Mouse (Mus musculus) adrenal gland, adult (tissue): ENCODE results near the gene Ccn6.

Experiments used
- DNase-seq, 2 experiments: peaks; one replicate each; pipeline ENCODE4 v3.0.0; 2022 to 2023; ENCODE audit warnings: low spot score in 1 of 2; ENCODE audit not compliant: inconsistent age in 2 of 2

Gene Ccn6

DNA sequence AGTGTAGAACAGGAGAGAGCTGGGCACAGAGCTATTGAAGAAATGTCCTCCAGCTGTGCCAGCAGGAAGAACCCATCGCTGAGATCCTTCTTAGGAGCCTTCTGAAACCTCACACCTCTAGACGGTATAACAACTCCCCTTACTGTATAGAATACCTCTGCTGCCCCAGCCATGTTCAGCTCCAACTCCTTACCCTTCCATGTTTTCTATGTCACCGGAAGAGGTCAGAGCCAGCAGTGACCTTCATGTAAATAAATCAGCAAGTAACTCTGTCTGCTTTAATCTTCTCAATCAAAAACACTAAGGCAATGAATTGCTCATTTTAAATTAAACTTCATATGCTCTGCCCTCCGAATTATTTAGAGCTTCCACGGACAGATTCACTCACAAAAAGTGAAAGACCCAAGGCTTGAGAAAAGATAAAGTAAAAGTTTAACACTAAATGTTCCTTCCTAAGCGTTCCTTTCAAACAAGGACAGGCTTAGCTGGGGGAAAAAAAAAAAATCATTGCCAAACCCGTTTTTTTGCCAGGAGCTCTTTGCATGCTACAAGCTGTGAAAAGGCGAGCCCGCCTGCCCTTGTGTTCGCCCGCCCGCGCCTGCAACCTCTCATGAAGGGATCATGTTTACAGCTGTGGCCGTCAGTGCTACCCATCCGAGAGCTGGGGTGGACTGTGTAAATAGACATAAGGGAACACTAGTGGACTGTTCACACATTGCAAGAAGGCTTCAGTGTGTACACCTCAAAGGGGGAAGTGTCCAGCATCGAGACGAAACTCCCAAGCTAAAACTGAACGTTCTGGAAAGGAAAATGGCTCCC lies 719 bp downstream of the Ccn6 start:
- DNase-seq: peak; percentile 21 to 82

DNA sequence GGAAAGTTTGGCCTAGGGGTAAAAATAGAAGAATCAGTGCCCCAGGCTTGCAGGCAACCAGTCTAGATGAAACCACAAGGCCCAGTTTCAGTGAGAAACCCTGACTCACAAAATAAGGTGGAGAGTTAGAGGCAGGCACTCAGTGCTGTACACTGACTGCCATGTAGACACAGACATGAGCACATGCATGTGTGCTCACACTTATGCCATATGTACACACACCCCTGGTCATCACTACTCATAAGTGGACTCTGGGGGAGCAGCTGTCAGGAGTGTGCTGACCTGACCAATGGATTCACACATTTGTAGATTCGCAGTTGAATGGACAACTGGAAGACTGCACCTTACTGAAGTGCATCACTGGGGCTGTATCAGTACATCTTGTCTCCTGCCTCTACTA lies 2.2 kb downstream of the Ccn6 start:
- DNase-seq: no peak

DNA sequence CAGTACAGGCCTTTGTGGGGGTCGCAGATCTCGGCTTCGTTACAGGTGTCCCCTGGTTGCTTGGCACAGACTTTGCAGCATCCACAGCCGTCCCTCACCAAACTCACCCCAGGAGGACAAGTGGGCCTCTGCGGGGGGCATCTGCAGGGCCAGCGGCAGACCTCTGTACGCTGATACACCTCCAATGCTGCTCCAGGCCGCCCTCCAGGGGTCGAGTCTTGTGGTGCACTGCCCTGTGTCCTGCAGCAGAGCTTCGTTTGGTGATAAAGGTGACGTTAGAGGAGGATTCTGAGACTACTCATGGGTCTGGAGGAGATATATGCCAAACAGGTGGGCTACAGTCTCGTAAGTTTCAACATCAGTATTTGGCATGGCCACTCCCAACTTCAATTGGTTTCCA lies 5.3 kb downstream of the Ccn6 start:
- DNase-seq: no peak

DNA sequence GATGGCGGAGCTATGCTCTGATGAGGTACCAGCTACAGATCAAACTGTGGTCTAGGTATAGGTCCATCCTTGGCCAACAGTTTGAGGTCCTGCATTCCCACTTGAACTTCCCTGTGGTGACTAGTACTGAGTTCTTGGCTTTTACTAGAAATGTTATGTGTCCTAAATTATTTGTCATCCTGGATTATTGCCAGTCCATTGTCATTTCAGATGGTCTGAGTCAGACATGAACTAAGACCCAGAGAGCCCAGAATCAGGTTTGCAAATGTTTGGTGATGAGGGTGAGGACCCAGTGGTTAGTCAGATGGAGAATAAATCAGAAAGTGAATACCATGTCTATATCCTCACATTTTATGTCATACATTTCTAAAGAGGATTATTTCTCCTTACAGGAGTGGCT lies 6.3 kb downstream of the Ccn6 start:
- no peak for DNase-seq

DNA sequence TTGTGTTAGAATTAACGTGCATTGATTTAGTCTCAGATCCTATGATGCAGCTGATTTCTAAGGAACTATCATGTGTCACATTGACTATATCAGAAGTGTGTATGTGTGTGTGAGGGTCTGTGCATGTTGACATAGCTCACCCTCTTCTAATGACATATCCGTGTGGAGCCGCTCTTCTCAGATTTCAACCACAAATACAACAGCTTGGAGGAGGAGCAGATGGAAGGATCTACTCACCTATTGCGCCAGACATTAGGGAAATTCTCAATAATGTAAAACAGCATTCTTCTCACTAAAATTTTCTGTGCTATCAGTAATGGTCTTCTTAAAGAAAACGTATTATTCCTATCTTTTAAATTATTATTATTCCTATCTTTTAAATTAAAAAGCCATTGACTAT lies 6.9 kb downstream of the Ccn6 start:
- DNase-seq: no peak

GRCm38 (mm10) chr10:39142216-39142615 lies 21.4 kb downstream of the Ccn6 start:
- peak in 1 of 2 experiments; percentile 8 for DNase-seq

DNA sequence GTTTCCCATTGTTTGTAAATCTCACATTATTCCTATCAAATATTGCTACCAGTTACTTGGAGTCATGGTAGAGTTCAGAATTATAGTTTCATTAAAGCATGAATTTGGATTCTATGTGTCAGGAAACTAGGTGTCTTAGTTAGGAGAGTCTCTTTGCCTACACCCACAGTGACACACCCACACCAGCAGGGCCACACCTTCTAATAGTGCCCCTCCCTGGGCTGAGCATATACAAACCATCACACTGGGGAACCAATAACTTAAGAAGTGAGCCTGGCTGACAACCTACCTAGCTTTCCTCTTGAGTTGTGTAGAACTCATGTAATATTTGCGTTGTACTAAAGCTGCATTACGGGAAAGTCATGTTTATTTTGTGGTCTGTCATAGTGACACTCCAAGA lies 22.2 kb downstream of the Ccn6 start:
- DNase-seq: peak in 1 of 2 experiments; percentile 10

DNA sequence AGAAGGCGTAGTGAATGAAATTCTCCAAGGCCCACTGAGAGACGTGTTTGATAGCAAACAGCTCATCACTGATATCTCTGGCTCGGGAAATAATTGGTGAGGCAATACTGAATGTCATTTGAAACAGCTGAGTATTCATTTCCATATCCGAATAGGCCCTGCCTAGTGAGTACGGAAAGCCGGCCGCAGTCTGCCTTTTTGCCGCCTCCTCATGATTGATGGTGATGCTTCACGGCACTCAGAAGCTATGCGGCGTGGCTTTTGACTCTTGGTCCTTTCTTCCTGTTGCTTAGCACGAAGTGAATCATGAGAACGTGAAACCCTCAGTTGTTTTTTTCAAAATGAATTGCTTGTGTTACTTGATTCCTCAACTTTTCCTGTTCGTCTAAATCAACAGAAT lies 22.8 kb downstream of the Ccn6 start:
- peak in 1 of 2 experiments; percentile 12 for DNase-seq

GRCm38 (mm10) chr10:39138761-39139160 lies 24.8 kb downstream of the Ccn6 start:
- DNase-seq: peak in 1 of 2 experiments; percentile 10

GRCm38 (mm10) chr10:39137766-39138165 lies 25.8 kb downstream of the Ccn6 start:
- no peak for DNase-seq

DNA sequence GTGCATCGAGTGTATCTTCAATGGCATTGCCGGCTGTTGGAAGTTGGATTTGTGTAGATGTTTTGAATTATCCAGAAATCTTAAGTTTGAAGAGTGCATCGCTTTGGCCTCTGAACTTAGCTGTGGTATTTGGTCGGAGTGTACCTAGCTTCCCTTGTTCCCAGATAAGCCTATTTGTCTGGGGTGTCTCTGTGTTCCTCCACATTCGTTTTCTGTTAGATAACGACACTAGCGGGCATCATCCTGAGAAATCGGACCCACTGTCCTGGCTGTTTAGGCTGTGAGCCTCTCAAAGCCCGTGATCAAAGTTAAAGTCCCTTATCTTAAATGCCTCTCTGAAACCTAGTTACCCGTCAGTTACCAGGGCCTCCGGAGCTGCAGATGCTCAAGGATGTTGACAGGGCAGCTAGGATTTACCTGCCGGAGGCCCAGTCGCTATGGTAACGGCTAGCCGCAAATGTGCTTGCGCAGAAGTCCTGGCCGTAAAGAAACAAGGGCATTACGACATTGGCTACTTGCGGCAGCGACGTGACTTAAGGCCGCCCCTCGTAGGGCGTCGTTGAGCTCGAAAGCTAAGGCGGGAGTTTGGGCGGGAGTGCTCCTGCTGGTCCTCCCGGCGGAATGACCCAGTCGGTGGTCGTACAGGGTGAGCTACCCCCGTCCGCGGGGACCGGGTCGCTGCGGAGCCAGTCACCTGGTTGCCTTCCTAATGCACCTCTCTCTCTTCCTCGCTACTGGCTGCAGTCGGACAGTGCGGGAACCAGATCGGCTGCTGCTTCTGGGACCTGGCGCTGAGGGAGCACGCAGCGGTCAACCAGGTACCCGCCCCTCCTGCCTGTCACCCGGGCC lies 29.9 kb downstream of the Ccn6 start, which contains the start of the genes Fam229b and Tube1:
Gene Fam229b (minus strand): TSS at position 453 of the 849 bp plus-strand sequence.
Gene Tube1 (plus strand): TSS at position 515 of the 849 bp plus-strand sequence.
- peak; percentile 92 to 97 for DNase-seq

DNA sequence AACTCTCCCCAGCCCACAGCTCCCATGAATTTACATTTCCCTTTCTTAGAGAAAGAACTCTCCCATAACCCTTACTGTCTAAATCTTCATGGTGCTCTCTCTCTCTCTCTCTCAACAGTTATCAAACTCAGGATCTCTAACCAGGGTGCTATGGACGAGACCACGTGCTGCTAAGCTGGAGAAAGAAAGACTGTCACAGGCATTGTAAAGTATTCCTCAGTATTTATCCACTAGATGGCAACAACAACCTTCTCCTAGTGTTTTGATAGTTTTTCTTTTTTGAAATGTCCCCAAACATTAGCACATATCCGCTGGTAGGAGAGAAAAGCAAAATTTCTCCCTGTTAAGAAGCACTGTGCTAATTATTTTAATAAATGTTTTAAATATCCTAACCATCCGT lies 42.2 kb downstream of the Ccn6 start:
- peak in 1 of 2 experiments; percentile 16 for DNase-seq

GRCm38 (mm10) chr10:39109489-39109874 lies 54.1 kb downstream of the Ccn6 start:
- DNase-seq: no peak

- no peak for DNase-seq
Measured at GRCm38 (mm10) chr10:39108837-39109488, 54.6 kb downstream of the Ccn6 start.

DNA sequence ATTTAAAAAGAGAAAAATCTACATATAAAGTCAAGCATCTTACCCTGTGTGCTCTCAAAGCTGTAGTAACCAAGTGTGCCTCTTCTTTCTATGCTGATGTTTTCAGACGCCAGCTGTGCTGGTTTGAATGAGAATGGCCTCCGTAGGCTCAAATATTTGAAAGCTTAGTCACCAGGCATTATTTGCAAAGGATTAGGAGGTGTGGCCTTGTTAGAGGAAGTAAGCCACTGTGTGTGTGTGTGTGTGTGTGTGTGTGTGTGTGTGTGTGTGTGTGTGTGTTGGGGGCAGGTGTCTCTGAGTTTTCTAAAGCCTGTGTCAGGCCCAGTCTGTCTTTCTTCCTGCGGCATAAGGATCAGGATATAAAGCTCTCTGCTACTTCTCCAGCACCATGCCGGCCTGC lies 56.7 kb downstream of the Ccn6 start:
- DNase-seq: no peak

GRCm38 (mm10) chr10:39106413-39106812 lies 57.2 kb downstream of the Ccn6 start:
- no peak for DNase-seq

DNA sequence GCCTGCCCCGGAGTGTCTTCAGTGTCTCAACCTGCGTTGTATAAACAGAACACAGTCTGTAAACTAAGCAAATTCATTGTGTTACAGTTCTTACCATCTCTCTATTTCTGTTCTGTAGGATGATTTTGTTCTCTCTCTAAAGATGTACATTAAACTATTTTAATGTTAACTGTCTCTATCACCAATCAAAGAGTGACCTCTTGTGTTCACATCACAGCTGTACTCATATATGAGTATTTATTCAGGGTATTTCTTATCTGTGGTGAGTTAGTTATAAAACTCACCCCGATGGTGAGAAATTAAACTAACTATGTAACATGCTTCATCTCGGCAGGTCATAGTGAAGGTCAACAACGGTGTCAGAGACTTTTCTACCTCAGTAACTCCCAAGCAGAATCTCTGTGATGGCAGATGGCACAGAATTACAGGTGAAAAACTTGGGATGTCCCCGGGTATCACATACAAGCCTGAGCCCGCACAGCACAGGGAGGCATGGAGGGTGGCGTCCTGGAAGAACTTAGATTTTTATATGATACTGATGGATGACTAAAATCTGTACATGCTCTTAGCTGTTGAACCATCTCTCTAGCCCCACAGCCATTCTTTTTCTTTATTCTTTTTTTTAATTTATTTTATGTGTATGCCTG lies 58.7 kb downstream of the Ccn6 start:
- no peak for DNase-seq
